Mouse (Mus musculus) intestine, postnatal 0 days (tissue): ENCODE data around the gene Pawr. TPM values are rescaled to one million over a fixed set of nuclear protein-coding genes. Genes with fewer than 3 reads are reported as not detected.

Experiments
- ATAC-seq: fragments of 200-750 bp; cut with Nextera tagmentation; 2 replicates; pipeline ENCODE4 v1.8.0; 2017; ENCODE audit warnings: mild to moderate bottlenecking, moderate TSS enrichment, moderate library complexity
- H3K27ac ChIP-seq: fragments of 300-500 bp; sonication (generic); 2 replicates; pipeline ENCODE4 v1.5.1; 2014; ENCODE audit warnings: mild to moderate bottlenecking, low read depth, low read length, moderate library complexity
- H3K27me3 ChIP-seq: fragments of 300-500 bp; sonication (generic); replicated peaks from 2 replicates; pipeline ENCODE4 v1.6.1; 2014; ENCODE audit warnings: low read length, mixed read lengths; ENCODE audit not compliant: control insufficient read depth, insufficient read depth
- H3K36me3 ChIP-seq: fragments of 300-500 bp; sonication (generic); 2 replicates; pipeline ENCODE4 v1.6.1; 2014; ENCODE audit warnings: mild to moderate bottlenecking, moderate library complexity; ENCODE audit not compliant: control insufficient read depth, insufficient read depth
- H3K4me1 ChIP-seq: fragments of 300-500 bp; sonication (generic); replicated peaks from 2 replicates; pipeline ENCODE4 v1.6.1; 2014; ENCODE audit warnings: antibody characterized with exemption, low read length, mixed read lengths; ENCODE audit not compliant: control insufficient read depth, insufficient read depth
- H3K4me2 ChIP-seq: fragments of 300-500 bp; sonication (generic); replicated peaks from 2 replicates; pipeline ENCODE4 v1.6.1; 2014; ENCODE audit warnings: low read depth, mild to moderate bottlenecking, moderate library complexity
- H3K4me3 ChIP-seq: fragments of 300-500 bp; sonication (generic); 2 replicates; pipeline ENCODE4 v1.5.1; 2014; ENCODE audit warnings: low read depth, low read length
- H3K9ac ChIP-seq: fragments of 300-500 bp; sonication (generic); 2 replicates; pipeline ENCODE4 v1.6.1; 2014; ENCODE audit warnings: mild to moderate bottlenecking, low read depth, low read length
- H3K9me3 ChIP-seq: fragments of 300-500 bp; sonication (generic); 2 replicates; pipeline ENCODE4 v1.6.1; 2016; ENCODE audit warnings: mixed run types; ENCODE audit not compliant: control insufficient read depth
- CTCF ChIP-seq: sonication (generic); IDR thresholded peaks from 2 replicates; pipeline ENCODE4 v1.5.1; 2016; ENCODE audit warnings: low read depth, mild to moderate bottlenecking, control low read depth, antibody characterized with exemption, moderate library complexity
- WGBS: fragments of 180-500 bp; shearing (Covaris S2); extraction: QIAGEN DNeasy Blood & Tissue Kit; methylation state at CpG from one replicate; pipeline ENCODE4 v1.1.7; 2014; 5-methylcytosine and 5-hydroxymethylcytosine counted together
- polyA plus RNA-seq: library from polyadenylated mRNA; unstranded; fragments of >200 nt; fragmentation: Nextera tagmentation; extraction: Ambion mirVana; gene quantifications from 2 replicates; pipeline ENCODE4 v1.2.1, GENCODE M21; 2015

Gene Pawr
- polyA plus RNA-seq, 1 experiment from 2014 or later = 12.3 TPM

- Histone ChIP-seq H3K4me3 (no peak overlapping the region), H3K4me2 (no peak overlapping the region), H3K27ac (no peak overlapping the region), H3K36me3 (no peaks in the 10 kb centered on the region), H3K4me1 (no peaks in the 10 kb centered on the region), H3K9me3 (no peaks in the 10 kb centered on the region), H3K9ac (no peak overlapping the region), H3K27me3 (no peaks in the 10 kb centered on the region)
- TF ChIP-seq CTCF = no peak
- ATAC-seq = no peak
- 76% methylated on average over 11 of the region's 11 CpGs for WGBS
These were observed 45.1 kb upstream of the Pawr start for GRCm38 (mm10) chr10:108286658-108287437.

GRCm38 (mm10) chr10:108287438-108287801 is 44.5 kb upstream of the Pawr start:
- Histone ChIP-seq H3K9me3 (no peaks in the 10 kb centered on the region), H3K36me3 (no peaks in the 10 kb centered on the region), H3K27ac (no peak overlapping the region), H3K9ac (no peak overlapping the region), H3K4me2 (no peak overlapping the region), H3K4me1 (no peaks in the 10 kb centered on the region), H3K4me3 (no peak overlapping the region), H3K27me3 (no peaks in the 10 kb centered on the region)
- ATAC-seq = no peak
- no peak for TF ChIP-seq CTCF
- 65% methylated on average over 4 of the region's 4 CpGs for WGBS

GRCm38 (mm10) chr10:108290046-108290445 is 41.9 kb upstream of the Pawr start:
- WGBS = 94% methylated on average over 13 of the region's 13 CpGs
- H3K9me3 ChIP-seq = no peaks in the 10 kb centered on the region
- no peak for ATAC-seq

DNA sequence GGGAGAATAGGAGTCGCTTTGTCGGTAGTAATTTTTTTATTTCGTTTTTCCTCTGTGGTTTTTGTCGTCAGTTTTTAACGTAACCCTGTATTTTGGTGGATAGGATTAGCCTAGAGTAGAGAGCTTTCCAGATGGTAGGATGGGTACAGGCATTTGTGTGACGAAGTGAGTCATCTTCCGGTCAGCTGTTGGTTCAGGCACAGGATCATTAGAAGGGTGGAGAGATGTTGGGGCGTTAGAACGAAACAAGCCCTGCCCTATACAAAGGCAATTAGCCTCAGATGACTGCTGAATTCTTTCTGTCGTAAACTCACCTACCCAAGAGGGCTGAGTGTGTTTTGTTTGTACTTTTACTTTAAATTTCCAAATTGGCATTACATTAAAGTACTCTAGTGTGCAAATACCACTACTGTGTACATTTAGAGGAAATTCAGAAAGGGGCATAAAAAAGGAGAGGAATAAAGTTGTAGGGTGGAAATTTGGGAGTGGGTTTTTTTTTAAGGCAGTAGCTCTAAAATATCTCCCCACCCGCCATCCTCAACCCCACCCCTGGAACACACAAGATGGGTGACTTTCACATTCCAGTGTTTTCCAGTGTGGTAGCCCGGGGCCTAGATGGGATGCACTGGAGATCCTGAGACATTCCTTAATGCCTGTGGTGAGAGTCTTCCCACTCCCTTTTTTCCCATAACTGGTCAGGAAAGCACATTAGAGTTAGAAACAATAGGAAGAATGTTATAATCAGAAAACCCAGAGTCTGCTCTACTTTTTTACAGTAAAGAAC is 40.0 kb upstream of the Pawr start:
- H3K9ac ChIP-seq = no peak overlapping the region
- no peaks in the 10 kb centered on the region for H3K27me3 ChIP-seq
- no peak overlapping the region for H3K4me2 ChIP-seq
- H3K36me3 ChIP-seq = no peaks in the 10 kb centered on the region
- TF ChIP-seq CTCF = no peak
- H3K4me1 ChIP-seq = no peaks in the 10 kb centered on the region
- 71% methylated on average over 12 of the region's 12 CpGs for WGBS
- no peak for ATAC-seq
- no peak overlapping the region for H3K4me3 ChIP-seq
- no peak overlapping the region for H3K27ac ChIP-seq
- H3K9me3 ChIP-seq = no peaks in the 10 kb centered on the region

More at GRCm38 (mm10) chr10:108290046-108290445, 41.9 kb upstream of the Pawr start:
- Histone ChIP-seq H3K27me3 (no peaks in the 10 kb centered on the region), H3K4me3 (no peak overlapping the region), H3K27ac (no peak overlapping the region), H3K9ac (no peak overlapping the region), H3K4me1 (no peaks in the 10 kb centered on the region), H3K4me2 (no peak overlapping the region), H3K36me3 (no peaks in the 10 kb centered on the region)
- no peak for TF ChIP-seq CTCF

- Histone ChIP-seq H3K27ac (no peak overlapping the region), H3K9ac (no peak overlapping the region), H3K4me2 (no peak overlapping the region), H3K4me3 (no peak overlapping the region), H3K9me3 (no peaks in the 10 kb centered on the region), H3K4me1 (no peaks in the 10 kb centered on the region), H3K36me3 (no peaks in the 10 kb centered on the region), H3K27me3 (no peaks in the 10 kb centered on the region)
- WGBS = 86% methylated on average over 4 of the region's 4 CpGs
- TF ChIP-seq CTCF = no peak
- no peak for ATAC-seq
These were observed 39.3 kb upstream of the Pawr start for GRCm38 (mm10) chr10:108292651-108293050.

DNA sequence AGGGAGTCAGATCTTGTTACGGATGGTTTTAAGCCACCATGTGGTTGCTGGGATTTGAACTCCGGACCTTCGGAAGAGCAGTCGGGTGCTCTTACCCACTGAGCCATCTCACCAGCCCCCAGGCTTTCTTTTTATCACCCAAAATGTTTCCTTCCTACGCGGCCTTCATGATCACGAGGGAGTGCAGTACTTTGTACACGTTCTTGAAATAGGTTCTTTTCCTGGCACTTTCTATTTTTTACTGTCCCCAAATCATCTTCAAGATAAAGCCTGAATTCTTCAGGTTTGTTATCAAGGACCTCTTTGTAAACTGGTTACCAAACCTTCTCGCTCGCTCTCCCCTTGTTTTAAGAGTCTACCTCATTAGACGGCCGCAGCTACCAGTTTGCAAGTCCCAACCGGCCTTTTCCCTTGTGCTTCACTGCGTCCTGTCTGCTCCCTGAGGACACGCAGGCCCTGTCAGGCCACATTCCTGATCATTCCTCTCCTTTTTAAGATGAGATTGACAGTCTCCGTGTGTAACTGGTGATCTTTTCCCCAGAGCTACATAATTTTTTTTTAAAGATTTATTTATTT is 38.2 kb upstream of the Pawr start:
- no peak for TF ChIP-seq CTCF

More for the DNA sequence above, 38.2 kb upstream of the Pawr start:
- Histone ChIP-seq H3K4me2 (no peak overlapping the region), H3K36me3 (no peaks in the 10 kb centered on the region), H3K4me1 (no peaks in the 10 kb centered on the region), H3K4me3 (no peak overlapping the region), H3K9me3 (no peaks in the 10 kb centered on the region), H3K27me3 (no peaks in the 10 kb centered on the region), H3K9ac (no peak overlapping the region), H3K27ac (no peak overlapping the region)
- ATAC-seq = no peak
- 92% methylated on average over 16 of the region's 16 CpGs for WGBS
